In the genomic region with DNA sequence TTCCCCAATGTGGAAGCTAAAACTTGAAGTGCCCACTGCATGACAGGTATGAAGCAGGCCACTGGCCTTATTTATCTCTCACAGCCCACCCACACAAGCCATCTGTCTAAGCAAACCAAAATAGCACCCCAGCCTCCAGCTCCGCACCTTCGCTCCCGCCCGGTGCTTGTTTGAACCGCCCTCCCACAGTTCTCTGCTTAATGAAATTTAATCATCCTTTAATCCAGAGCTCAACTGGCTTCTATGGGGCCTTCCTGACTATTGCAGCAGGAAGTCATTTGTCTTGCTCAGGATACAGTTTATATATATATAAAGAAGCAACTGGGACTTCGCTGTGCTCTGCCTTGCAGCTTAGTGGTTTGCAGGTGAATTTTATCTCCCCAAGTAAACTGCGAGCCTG, we compare ENCODE assay signal across 21 mouse cellular contexts. TPM values are rescaled to one million over a fixed set of nuclear protein-coding genes. Genes with fewer than 3 reads are reported as not detected.
DNase-seq lines count a peak whose midpoint lies in the region; ATAC-seq and TF ChIP-seq lines count a peak whose summit lies in the region.
"Had no signal": no experiment of that assay in that cellular context is flagged by ENCODE, and none has a peak within 500 bp of the region (broad histone marks: within the 10 kb centered on the region; RNA-seq: fewer than 3 reads in every experiment).

No protein-coding gene starts in this region.

- no peaks in the 10 kb centered on the region for H3K9me3 ChIP-seq in kidney, embryonic 16.5 days (ENCODE audit: low read length)
- H3K9me3 ChIP-seq in lung, embryonic 16.5 days (ENCODE audit: control insufficient read depth, low read length) = no peaks in the 10 kb centered on the region
- H3K9me3 ChIP-seq in neural tube, embryonic 15.5 days (replicated peaks) = no peaks in the 10 kb centered on the region
- H3K9me3 ChIP-seq: embryonic facial prominence, embryonic 10.5 days; embryonic facial prominence, embryonic 15.5 days; forebrain, embryonic 12.5 days; hindbrain, embryonic 12.5 days; midbrain, embryonic 12.5 days; neural tube, embryonic 13.5 days; stomach, embryonic 15.5 days had no signal

- H3K27me3 ChIP-seq in heart, adult 2 months (ENCODE audit: control insufficient read depth, insufficient read depth, low read length) = no peaks in the 10 kb centered on the region
- no peaks in the 10 kb centered on the region for H3K27me3 ChIP-seq in kidney, embryonic 16.5 days (ENCODE audit: insufficient read depth, low read length)
- no peaks in the 10 kb centered on the region for H3K27me3 ChIP-seq in lung, embryonic 16.5 days (ENCODE audit: control insufficient read depth, insufficient read depth, low read depth, low read length)
- no peaks in the 10 kb centered on the region for H3K27me3 ChIP-seq in neural tube, embryonic 15.5 days (replicated peaks)
- H3K27me3 ChIP-seq: embryonic facial prominence, embryonic 15.5 days; forebrain, embryonic 12.5 days; hindbrain, embryonic 12.5 days; midbrain, embryonic 12.5 days; neural tube, embryonic 13.5 days; stomach, embryonic 15.5 days had no signal

- no peaks in the 10 kb centered on the region for H3K36me3 ChIP-seq in heart, adult 2 months (ENCODE audit: control insufficient read depth, insufficient read depth, low read length)
- no peaks in the 10 kb centered on the region for H3K36me3 ChIP-seq in kidney, embryonic 16.5 days (ENCODE audit: insufficient read depth, low read length)
- H3K36me3 ChIP-seq in lung, embryonic 16.5 days (ENCODE audit: control insufficient read depth, insufficient read depth, low read length) = no peaks in the 10 kb centered on the region
- H3K36me3 ChIP-seq in neural tube, embryonic 15.5 days = no peaks in the 10 kb centered on the region
- H3K36me3 ChIP-seq: embryonic facial prominence, embryonic 10.5 days; embryonic facial prominence, embryonic 15.5 days; forebrain, embryonic 12.5 days; hindbrain, embryonic 12.5 days; midbrain, embryonic 12.5 days; neural tube, embryonic 13.5 days; stomach, embryonic 15.5 days had no signal

- DNase-seq in heart, adult 2 months = no peak
- no peak for DNase-seq in heart, postnatal 14 days
- no peak for DNase-seq in kidney, postnatal 14 days
- no peak for DNase-seq in lung, postnatal 36 days
- DNase-seq: cerebellum, adult 8-10 months; forebrain, postnatal 0 days; heart, postnatal 36 days; lung, adult 2 months had no signal

- no peak for TF ChIP-seq CTCF in heart, adult 2 months (IDR thresholded peaks at IDR 0.05)

- peaks cover 5% of the 10 kb centered on the region for H3K4me1 ChIP-seq in heart, adult 2 months (ENCODE audit: control insufficient read depth, insufficient read depth, low read length)
- H3K4me1 ChIP-seq in kidney, embryonic 16.5 days (ENCODE audit: insufficient read depth, low read length) = peaks cover 13% of the 10 kb centered on the region; the same call in 1 of the 2 replicates
- no peaks in the 10 kb centered on the region for H3K4me1 ChIP-seq in lung, embryonic 16.5 days (replicated peaks; ENCODE audit: control insufficient read depth, insufficient read depth, low read length)
- H3K4me1 ChIP-seq in neural tube, embryonic 15.5 days = no peaks in the 10 kb centered on the region
- H3K4me1 ChIP-seq: forebrain, embryonic 12.5 days; hindbrain, embryonic 12.5 days; midbrain, embryonic 12.5 days; neural tube, embryonic 13.5 days; stomach, embryonic 15.5 days had no signal

- H3K4me2 ChIP-seq in kidney, embryonic 16.5 days (replicated peaks; ENCODE audit: low read depth, low read length) = peak overlapping the region; percentile 1
- H3K4me2 ChIP-seq in lung, embryonic 16.5 days (ENCODE audit: low read depth, low read length) = peak overlapping the region; percentile 27; the same call in 1 of the 2 replicates
- H3K4me2 ChIP-seq in neural tube, embryonic 15.5 days = no peak overlapping the region
- H3K4me2 ChIP-seq: embryonic facial prominence, embryonic 15.5 days; forebrain, embryonic 12.5 days; hindbrain, embryonic 12.5 days; midbrain, embryonic 12.5 days; neural tube, embryonic 13.5 days; stomach, embryonic 15.5 days had no signal

- TF ChIP-seq POLR2A in heart, adult 2 months (IDR thresholded peaks at IDR 0.05; ENCODE audit: insufficient read depth, low read depth, low read length) = no peak

- H3K9ac ChIP-seq in heart, adult 2 months (ENCODE audit: low read depth, low read length) = no peak overlapping the region
- no peak overlapping the region for H3K9ac ChIP-seq in kidney, embryonic 16.5 days (replicated peaks; ENCODE audit: low read length)
- no peak overlapping the region for H3K9ac ChIP-seq in lung, embryonic 16.5 days (ENCODE audit: low read length)
- no peak overlapping the region for H3K9ac ChIP-seq in neural tube, embryonic 15.5 days (replicated peaks)
- H3K9ac ChIP-seq: embryonic facial prominence, embryonic 15.5 days; forebrain, embryonic 12.5 days; forebrain, postnatal 0 days; hindbrain, embryonic 12.5 days; liver, embryonic 14.5 days; midbrain, embryonic 12.5 days; neural tube, embryonic 13.5 days; stomach, embryonic 15.5 days had no signal

- H3K79me2 ChIP-seq in heart, adult 2 months (replicated peaks; ENCODE audit: control insufficient read depth, insufficient read depth, low read length) = no peaks in the 10 kb centered on the region

- intact Hi-C loops in heart, adult 2 months (cut with DNase I) = loop anchor here (2.0 kb wide), 1 partner anchor 43 kb away; the partner anchor contains the start of gene Socs5
- intact Hi-C loops in heart, postnatal 14 days (cut with DNase I) = loop anchor here (5.0 kb wide), 1 partner anchor 44 kb away; the partner anchor contains the start of gene Socs5

- no peak for TF ChIP-seq EP300 in heart, adult 2 months (IDR thresholded peaks at IDR 0.05; ENCODE audit: insufficient read depth, low read depth, low read length)

- peak; percentile 76 for ATAC-seq in kidney, embryonic 16.5 days (ENCODE audit: low FRiP score, low TSS enrichment)
- peak; percentile 45 for ATAC-seq in lung, embryonic 16.5 days (ENCODE audit: low read depth)
- no peak for ATAC-seq in neural tube, embryonic 15.5 days (ENCODE audit: low FRiP score)
- ATAC-seq: forebrain, postnatal 0 days; hindbrain, postnatal 0 days; intestine, postnatal 0 days had no signal

- 71% methylated on average over 7 of the region's 7 CpGs for WGBS in heart, adult 2 months
- 32% methylated on average over 7 of the region's 7 CpGs for WGBS in kidney, embryonic 16.5 days
- 42% methylated on average over 7 of the region's 7 CpGs for WGBS in lung, embryonic 16.5 days
- WGBS in neural tube, embryonic 15.5 days = 80% methylated on average over 7 of the region's 7 CpGs

- no peak overlapping the region for H3K4me3 ChIP-seq in heart, adult 2 months
- no peak overlapping the region for H3K4me3 ChIP-seq in kidney, embryonic 16.5 days (ENCODE audit: low read length)
- no peak overlapping the region for H3K4me3 ChIP-seq in lung, embryonic 16.5 days (ENCODE audit: low read length)
- no peak overlapping the region for H3K4me3 ChIP-seq in neural tube, embryonic 15.5 days (replicated peaks)
- H3K4me3 ChIP-seq: embryonic facial prominence, embryonic 10.5 days; embryonic facial prominence, embryonic 15.5 days; forebrain, embryonic 12.5 days; hindbrain, embryonic 12.5 days; midbrain, embryonic 12.5 days; neural tube, embryonic 13.5 days; stomach, embryonic 15.5 days had no signal

- peak overlapping the region; percentile 32 for H3K27ac ChIP-seq in heart, adult 2 months
- H3K27ac ChIP-seq in kidney, embryonic 16.5 days (ENCODE audit: low read length) = peak overlapping the region; percentile 77
- peak overlapping the region; percentile 68 for H3K27ac ChIP-seq in lung, embryonic 16.5 days (ENCODE audit: low read length)
- no peak overlapping the region for H3K27ac ChIP-seq in neural tube, embryonic 15.5 days (replicated peaks)
- H3K27ac ChIP-seq: embryonic facial prominence, embryonic 10.5 days; embryonic facial prominence, embryonic 15.5 days; forebrain, embryonic 12.5 days; hindbrain, embryonic 12.5 days; hindbrain, postnatal 0 days; liver, embryonic 14.5 days; midbrain, embryonic 12.5 days; neural tube, embryonic 13.5 days; stomach, embryonic 15.5 days had no signal

RNA-seq across cellular contexts. Expression of gene Cript, which starts 38.1 kb away (rescaled TPM):
- 10 to 100 TPM; 43.5 to 43.7 TPM for total RNA-seq in heart, adult 2 months (2021)
- 15.3 and 32.2 TPM in 2 replicates for polyA plus RNA-seq in heart, adult 2 months (2012; rRNA removed)
- 10 to 100 TPM; 44.2 to 47.3 TPM for total RNA-seq in heart, postnatal 14 days (2021)
- polyA plus RNA-seq in kidney, embryonic 16.5 days (2015; fragmentation: Nextera tagmentation; extraction: Ambion mirVana) = 136 and 140 TPM in 2 replicates
- 133 and 138 TPM in 2 replicates for polyA plus RNA-seq in lung, embryonic 16.5 days (2015; fragmentation: Nextera tagmentation; extraction: Ambion mirVana)
- 188 and 202 TPM in 2 replicates for polyA plus RNA-seq in neural tube, embryonic 15.5 days (2015; fragmentation: Nextera tagmentation; extraction: Ambion mirVana)

RNA-seq across cellular contexts. Expression of gene Pigf, which starts 38.3 kb away (rescaled TPM):
- total RNA-seq in heart, adult 2 months (2021) = 1 to 10 TPM; 3.4 to 5.2 TPM
- 2.4 and 4.0 TPM in 2 replicates for polyA plus RNA-seq in heart, adult 2 months (2012; rRNA removed)
- total RNA-seq in heart, postnatal 14 days (2021) = 1 to 10 TPM; 4.0 to 4.8 TPM
- polyA plus RNA-seq in kidney, embryonic 16.5 days (2015; fragmentation: Nextera tagmentation; extraction: Ambion mirVana) = 37.9 and 41.5 TPM in 2 replicates
- 30.5 and 31.0 TPM in 2 replicates for polyA plus RNA-seq in lung, embryonic 16.5 days (2015; fragmentation: Nextera tagmentation; extraction: Ambion mirVana)
- 33.4 and 35.2 TPM in 2 replicates for polyA plus RNA-seq in neural tube, embryonic 15.5 days (2015; fragmentation: Nextera tagmentation; extraction: Ambion mirVana)

RNA-seq across cellular contexts. Expression of gene Socs5, which starts 44.0 kb away (rescaled TPM):
- total RNA-seq in heart, adult 2 months (2021) = 10 to 100 TPM; 28.1 to 39.1 TPM
- polyA plus RNA-seq in heart, adult 2 months (2012; rRNA removed) = 10.5 and 19.0 TPM in 2 replicates
- 10 to 100 TPM; 30.3 to 32.8 TPM for total RNA-seq in heart, postnatal 14 days (2021)
- polyA plus RNA-seq in kidney, embryonic 16.5 days (2015; fragmentation: Nextera tagmentation; extraction: Ambion mirVana) = 14.7 and 15.6 TPM in 2 replicates
- 10.5 and 11.6 TPM in 2 replicates for polyA plus RNA-seq in lung, embryonic 16.5 days (2015; fragmentation: Nextera tagmentation; extraction: Ambion mirVana)
- polyA plus RNA-seq in neural tube, embryonic 15.5 days (2015; fragmentation: Nextera tagmentation; extraction: Ambion mirVana) = 15.6 and 17.7 TPM in 2 replicates
